14 mouse cellular contexts compared by ENCODE assay signal in the genomic region with DNA sequence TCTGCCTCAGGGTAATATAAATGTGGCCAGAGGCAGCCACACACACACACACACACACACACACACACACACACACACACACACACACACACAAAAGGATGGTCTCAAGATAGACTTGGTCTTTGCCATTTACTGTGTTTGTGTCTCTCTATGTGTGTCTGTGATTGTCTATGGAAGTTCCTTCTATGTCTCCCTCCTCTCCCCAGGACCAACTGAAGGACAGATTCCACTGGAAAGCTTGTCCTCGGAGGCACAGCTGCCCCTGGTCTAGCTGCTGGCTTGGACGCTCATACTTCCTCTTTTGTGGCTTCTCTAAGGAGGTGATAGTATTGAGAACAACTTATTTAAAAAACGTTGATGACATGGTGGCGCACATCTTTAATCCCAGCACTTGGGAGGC. TPM values are rescaled to one million over a fixed set of nuclear protein-coding genes. Genes with fewer than 3 reads are reported as not detected.
DNase-seq lines count a peak whose midpoint lies in the region; ATAC-seq and TF ChIP-seq lines count a peak whose summit lies in the region.
"Had no signal": no experiment of that assay in that cellular context is flagged by ENCODE, and none has a peak within 500 bp of the region (broad histone marks: within the 10 kb centered on the region; RNA-seq: fewer than 3 reads in every experiment).

No protein-coding gene starts in this region.

- ATAC-seq in limb, embryonic 13.5 days (ENCODE audit: low FRiP score, low read depth): no peak
- peak; percentile 67; the same call in 1 of the 2 replicates for ATAC-seq in neutrophil, adult 5-6 weeks (ENCODE audit: extremely low read depth, insufficient number of reproducible peaks, low FRiP score, poor library complexity, severe bottlenecking)
- ATAC-seq: intestine, embryonic 15.5 days had no signal

- no peak overlapping the region for H3K9ac ChIP-seq in limb, embryonic 13.5 days
- H3K9ac ChIP-seq: intestine, embryonic 15.5 days had no signal

- H3K27me3 ChIP-seq in spleen, adult 2 months (ENCODE audit: control insufficient read depth, insufficient read depth, low read length): no peaks in the 10 kb centered on the region
- H3K27me3 ChIP-seq in limb, embryonic 13.5 days: peaks cover 23% of the 10 kb centered on the region; the same call in 1 of the 2 replicates
- H3K27me3 ChIP-seq: intestine, embryonic 15.5 days had no signal

- TF ChIP-seq POLR2A in spleen, adult 2 months (IDR thresholded peaks at IDR 0.05; ENCODE audit: low read depth, low read length): no peak

- peak overlapping the region; percentile 92 for H3K27ac ChIP-seq in spleen, adult 2 months (ENCODE audit: insufficient read depth, low read length)
- no peak overlapping the region for H3K27ac ChIP-seq in limb, embryonic 13.5 days
- H3K27ac ChIP-seq: intestine, embryonic 15.5 days had no signal

- H3K36me3 ChIP-seq in spleen, adult 2 months (ENCODE audit: control insufficient read depth, insufficient read depth, low read length): no peaks in the 10 kb centered on the region
- H3K36me3 ChIP-seq in limb, embryonic 13.5 days: no peaks in the 10 kb centered on the region
- H3K36me3 ChIP-seq: intestine, embryonic 15.5 days had no signal

- H3K4me2 ChIP-seq in limb, embryonic 13.5 days (replicated peaks): peak overlapping the region; percentile 65

- peak overlapping the region; percentile 80 for H3K4me3 ChIP-seq in spleen, adult 2 months (ENCODE audit: extremely low read depth, insufficient read depth, insufficient read length)
- H3K4me3 ChIP-seq in limb, embryonic 13.5 days: no peak overlapping the region

- peaks cover under 1% of the 10 kb centered on the region; the same call in 1 of the 2 replicates for H3K4me1 ChIP-seq in spleen, adult 2 months (ENCODE audit: control insufficient read depth, insufficient read depth, insufficient read length)
- 0 out of 2 replicates have a peak, but pooled peaks cover 2% of the 10 kb centered on the region for H3K4me1 ChIP-seq in limb, embryonic 13.5 days

- no peak for TF ChIP-seq CTCF in spleen, adult 2 months (IDR thresholded peaks at IDR 0.05; ENCODE audit: extremely low read depth, insufficient read depth, insufficient read length, insufficient replicate concordance)

- 23% methylated on average over 4 of the region's 4 CpGs for WGBS in spleen, adult 2 months
- 50% methylated on average over 4 of the region's 4 CpGs for WGBS in limb, embryonic 13.5 days

- no peaks in the 10 kb centered on the region for H3K9me3 ChIP-seq in limb, embryonic 13.5 days
- H3K9me3 ChIP-seq: intestine, embryonic 15.5 days had no signal

- intact Hi-C loops in heart, postnatal 25 days (cut with DNase I): no loop called here

- peak; percentile 0 to 3 for DNase-seq in heart, adult 9 months (ENCODE audit: low spot score in 2 of 2)
- DNase-seq in heart, postnatal 25 days (ENCODE audit: low spot score): no peak
- peak in 1 of 2 experiments; percentile 9 for DNase-seq in spleen, adult 2 months (ENCODE audit: low read depth in 1 of 2, low spot score in 2 of 2)
- DNase-seq in spleen, adult 12 weeks (ENCODE audit: low spot score): no peak
- DNase-seq in adrenal gland, postnatal 14 days: no peak
- DNase-seq in adrenal gland, postnatal 10 days: no peak
- DNase-seq: left cerebral cortex, postnatal 4 days had no signal

RNA-seq across cellular contexts. Expression of gene Xkrx, which starts 1.6 kb away (rescaled TPM):
- 1 to 10 TPM in 1 of 2 experiments, under 1 TPM in 1; 0.61 to 1.5 TPM for total RNA-seq in heart, postnatal 25 days (2021)
- 6.0 and 8.9 TPM in 2 replicates for polyA plus RNA-seq in spleen, adult 2 months (2012; rRNA removed)
- 0.23 and 0.33 TPM in 2 replicates for polyA plus RNA-seq in limb, embryonic 13.5 days (2015; fragmentation: Nextera tagmentation; extraction: Ambion mirVana)
- total RNA-seq in neutrophil, adult 5-6 weeks (2017): 6.8 and 12.0 TPM in 2 replicates
- total RNA-seq in adrenal gland, postnatal 14 days (2021): 1.2 and 2.3 TPM in 2 replicates
- 1 to 10 TPM; 1.9 to 3.3 TPM for total RNA-seq in adrenal gland, postnatal 10 days (2021)
- polyA plus RNA-seq: embryonic facial prominence, embryonic 11.5 days had no signal

RNA-seq across cellular contexts. Expression of gene Arl13a, which starts 23.8 kb away (rescaled TPM):
- total RNA-seq in heart, postnatal 25 days (2021): not detected
- polyA plus RNA-seq in spleen, adult 2 months (2012; rRNA removed): not detected in 2 replicates
- polyA plus RNA-seq in limb, embryonic 13.5 days (2015; fragmentation: Nextera tagmentation; extraction: Ambion mirVana): not detected in 2 replicates
- not detected in 2 replicates for total RNA-seq in neutrophil, adult 5-6 weeks (2017)
- total RNA-seq in adrenal gland, postnatal 14 days (2021): not detected in 2 replicates
- total RNA-seq in adrenal gland, postnatal 10 days (2021): not detected
- total RNA-seq: adrenal gland, adult 18-20 months; ES-E14; left cerebral cortex, postnatal 4 days had no signal
- polyA plus RNA-seq: embryonic facial prominence, embryonic 11.5 days; heart, embryonic 14.5 days; intestine, embryonic 15.5 days had no signal

RNA-seq across cellular contexts. Expression of gene Nox1, which starts 58.3 kb away (rescaled TPM):
- under 1 TPM in 1 of 2 experiments, not detected in 1; 0.39 TPM for total RNA-seq in heart, postnatal 25 days (2021)
- 0.05 and 0.07 TPM in 2 replicates for polyA plus RNA-seq in spleen, adult 2 months (2012; rRNA removed)
- 0.13 TPM in 1 of 2 replicates, not detected in the other for polyA plus RNA-seq in limb, embryonic 13.5 days (2015; fragmentation: Nextera tagmentation; extraction: Ambion mirVana)
- total RNA-seq in neutrophil, adult 5-6 weeks (2017): 2.0 TPM in 1 of 2 replicates, not detected in the other
- 0.67 and 0.68 TPM in 2 replicates for total RNA-seq in adrenal gland, postnatal 14 days (2021)
- total RNA-seq in adrenal gland, postnatal 10 days (2021): 1 to 10 TPM in 1 of 2 experiments, under 1 TPM in 1; 0.45 to 1.3 TPM
- total RNA-seq: adrenal gland, adult 18-20 months; left cerebral cortex, postnatal 4 days had no signal
- polyA plus RNA-seq: embryonic facial prominence, embryonic 11.5 days had no signal

Comparison
In these comparisons a context has a peak if more than half of its experiments do, and no peak if none do; other contexts are left out.
1. DNase-seq: peak in heart, adult 9 months (2 of 2); none in heart, postnatal 25 days (single experiment), spleen, adult 12 weeks (single experiment), adrenal gland, postnatal 14 days (single experiment) and adrenal gland, postnatal 10 days (single experiment).